Mouse (Mus musculus) heart, postnatal 0 days (tissue): ENCODE data around the gene Ampd1. TPM values are rescaled to one million over a fixed set of nuclear protein-coding genes. Genes with fewer than 3 reads are reported as not detected.

Experiments used
- ATAC-seq: fragments of 200-750 bp; cut with Nextera tagmentation; 2 replicates; pipeline ENCODE4 v1.8.0; 2017; ENCODE audit warnings: low read depth, moderate number of reproducible peaks, moderate library complexity; ENCODE audit not compliant: insufficient read depth
- DNase-seq: peaks from one replicate; pipeline ENCODE4 v3.0.0-alpha.2; 2016; ENCODE audit warnings: low spot score
- H3K27ac ChIP-seq: fragments of 300-500 bp; sonication (generic); 2 replicates; pipeline ENCODE4 v1.5.1; 2014; ENCODE audit warnings: low read depth, mild to moderate bottlenecking
- H3K27me3 ChIP-seq: fragments of 300-500 bp; sonication (generic); 2 replicates; pipeline ENCODE4 v1.6.1; 2014; ENCODE audit warnings: low read length, mixed read lengths; ENCODE audit not compliant: control insufficient read depth, insufficient read depth
- H3K36me3 ChIP-seq: fragments of 300-500 bp; sonication (generic); replicated peaks from 2 replicates; pipeline ENCODE4 v1.6.1; 2014; ENCODE audit warnings: low read length, mixed read lengths; ENCODE audit not compliant: control insufficient read depth, insufficient read depth
- H3K4me1 ChIP-seq: fragments of 300-500 bp; sonication (generic); 2 replicates; pipeline ENCODE4 v1.6.1; 2014; ENCODE audit warnings: antibody characterized with exemption; ENCODE audit not compliant: control insufficient read depth, insufficient read depth
- H3K4me2 ChIP-seq: fragments of 300-500 bp; sonication (generic); 2 replicates; pipeline ENCODE4 v1.6.1; 2014; ENCODE audit warnings: low read depth, mild to moderate bottlenecking, low read length, moderate library complexity
- H3K4me3 ChIP-seq: fragments of 300-500 bp; sonication (generic); 2 replicates; pipeline ENCODE4 v1.5.1; 2014; ENCODE audit warnings: low read depth, low read length
- H3K9ac ChIP-seq: fragments of 300-500 bp; sonication (generic); replicated peaks from 2 replicates; pipeline ENCODE4 v1.6.1; 2014; ENCODE audit warnings: low read depth, low read length, mixed read lengths
- H3K9me3 ChIP-seq: fragments of 300-500 bp; sonication (generic); replicated peaks from 2 replicates; pipeline ENCODE4 v1.6.1; 2016; ENCODE audit warnings: low read length; ENCODE audit not compliant: control insufficient read depth
- CTCF ChIP-seq: IDR thresholded peaks from 2 replicates; pipeline ENCODE4 v1.5.1; 2016; ENCODE audit warnings: antibody characterized with exemption, control low read depth, low read depth
- EP300 ChIP-seq: IDR thresholded peaks from 2 replicates; pipeline ENCODE4 v1.6.1; 2016; ENCODE audit warnings: antibody characterized with exemption, low read depth
- WGBS: fragments of 180-500 bp; shearing (Covaris S2); extraction: QIAGEN DNeasy Blood & Tissue Kit; methylation state at CpG from one replicate; pipeline ENCODE4 v1.1.7; 2014; 5-methylcytosine and 5-hydroxymethylcytosine counted together
- polyA plus RNA-seq: library from polyadenylated mRNA; unstranded; fragments of >200 nt; fragmentation: Nextera tagmentation; extraction: Ambion mirVana; gene quantifications from 2 replicates; pipeline ENCODE4 v1.2.1, GENCODE M21; 2015
- total RNA-seq: library from RNA; depleted of rRNA; stranded (reverse); fragments of >200 nt; gene quantifications from 2 replicates; pipeline ENCODE4 v1.2.3, GENCODE M21; 2014; ENCODE audit warnings: low replicate concordance; rRNA removed

The Ampd1 gene
- total and polyA plus RNA-seq, 2 experiments from 2014 or later, result not detected

DNA sequence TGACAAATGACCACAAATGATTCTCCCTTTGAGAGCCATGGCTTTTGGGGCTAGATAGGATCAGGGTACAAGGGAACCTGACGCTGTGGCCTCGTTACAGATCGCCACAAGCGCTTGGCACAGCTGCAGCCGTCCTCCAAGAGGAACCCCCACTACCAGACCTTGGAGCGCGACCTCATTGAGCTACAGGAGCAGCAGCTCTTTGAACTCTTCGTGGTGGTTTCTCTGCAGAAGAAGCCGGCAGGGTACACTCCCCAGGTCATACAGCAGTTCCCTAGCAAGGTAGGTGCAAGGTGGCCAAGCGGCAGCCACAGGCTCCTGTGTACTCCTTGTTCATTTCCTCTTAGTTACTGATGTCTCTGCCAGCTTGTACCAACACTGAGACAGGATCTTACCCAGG lies 75.1 kb downstream of the Ampd1 start:
- Histone ChIP-seq H3K27ac (no peak overlapping the region), H3K36me3 (peaks cover 20% of the 10 kb centered on the region), H3K9me3 (no peaks in the 10 kb centered on the region), H3K27me3 (no peaks in the 10 kb centered on the region), H3K4me3 (no peak overlapping the region), H3K9ac (no peak overlapping the region), H3K4me2 (no peak overlapping the region), H3K4me1 (no peaks in the 10 kb centered on the region)
- ATAC-seq, result no peak
- no peak for DNase-seq
- 79% methylated on average over 10 of the region's 10 CpGs for WGBS
- TF ChIP-seq CTCF, result no peak
- no peak for TF ChIP-seq EP300

Other genes starting within 250 kb of the Ampd1 start
- gene Sycp1, start 137.9 kb upstream of the Ampd1 start, total RNA-seq, result not detected in 2 replicates
- gene Sycp1, start 137.9 kb upstream of the Ampd1 start, polyA plus RNA-seq, result not detected in 2 replicates
- gene Nr1h5, start 109.9 kb upstream of the Ampd1 start, total RNA-seq, result not detected in 2 replicates
- gene Nr1h5, start 109.9 kb upstream of the Ampd1 start, polyA plus RNA-seq, result 0.04 TPM in 1 of 2 replicates, not detected in the other
- gene Sike1, start 78.3 kb upstream of the Ampd1 start, total RNA-seq, result 31.8 TPM in 2 replicates
- gene Sike1, start 78.3 kb upstream of the Ampd1 start, polyA plus RNA-seq, result 60.0 and 72.5 TPM in 2 replicates
- 229 and 268 TPM in 2 replicates for gene Csde1, start 53.6 kb upstream of the Ampd1 start, total RNA-seq
- gene Csde1, start 53.6 kb upstream of the Ampd1 start, polyA plus RNA-seq, result 225 and 238 TPM in 2 replicates
- 38.3 and 43.2 TPM in 2 replicates for gene Nras, start 15.7 kb upstream of the Ampd1 start, total RNA-seq
- 37.7 and 39.0 TPM in 2 replicates for gene Nras, start 15.7 kb upstream of the Ampd1 start, polyA plus RNA-seq
- gene Dennd2c, start 28.6 kb downstream of the Ampd1 start, total RNA-seq, result 3.9 and 4.0 TPM in 2 replicates
- 1.6 and 1.7 TPM in 2 replicates for gene Dennd2c, start 28.6 kb downstream of the Ampd1 start, polyA plus RNA-seq
- gene Bcas2, start 97.6 kb downstream of the Ampd1 start, total RNA-seq, result 32.0 and 33.0 TPM in 2 replicates
- gene Bcas2, start 97.6 kb downstream of the Ampd1 start, polyA plus RNA-seq, result 96.8 and 102 TPM in 2 replicates
- gene Trim33, start 205.3 kb downstream of the Ampd1 start, total RNA-seq, result 11.4 and 22.8 TPM in 2 replicates
- gene Trim33, start 205.3 kb downstream of the Ampd1 start, polyA plus RNA-seq, result 5.5 TPM in 2 replicates